Mouse (Mus musculus) thymus, postnatal 10 days (tissue): ENCODE data around the gene Eepd1.

Source experiments
- DNase-seq, 2 experiments: peaks; one replicate each; pipeline ENCODE4 v3.0.0; 2021; ENCODE audit warnings: low spot score in 2 of 2

The Eepd1 gene

DNA sequence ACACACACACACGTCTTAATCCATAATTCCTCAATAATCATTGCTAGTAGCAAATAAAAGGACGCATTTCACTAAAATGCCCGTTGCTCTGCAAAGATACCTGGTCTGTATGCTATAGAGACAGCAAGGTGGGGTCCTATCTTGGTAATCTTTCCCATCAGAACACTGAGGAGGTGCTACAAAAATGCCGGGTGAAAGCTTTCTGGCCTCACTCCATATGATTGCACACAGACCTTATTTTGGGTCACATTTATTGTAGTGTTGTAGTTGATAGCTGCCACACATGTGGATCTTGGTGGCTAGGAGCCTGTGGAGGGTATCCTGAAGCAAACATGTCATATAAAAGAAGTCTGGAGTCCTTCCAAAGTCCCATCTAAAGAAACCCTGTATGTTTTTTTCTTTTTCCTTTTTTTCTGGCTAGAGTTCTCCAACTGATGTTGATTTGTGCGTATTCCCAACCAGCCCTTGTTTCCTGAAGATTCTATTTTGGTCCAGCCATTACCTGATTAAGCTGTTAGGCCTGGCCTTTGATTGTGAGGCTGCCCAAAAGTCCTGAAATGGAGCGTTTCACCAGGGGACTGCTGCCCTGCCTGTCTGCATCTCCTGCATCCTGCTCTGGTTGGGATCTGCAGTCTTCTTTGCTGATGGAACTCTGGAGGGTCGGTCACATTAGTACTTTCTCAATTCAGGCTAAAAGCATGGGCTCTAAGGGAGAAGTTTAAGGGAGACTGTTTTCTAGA is 8.0 kb downstream of the Eepd1 start:
- DNase-seq: no peak

DNA sequence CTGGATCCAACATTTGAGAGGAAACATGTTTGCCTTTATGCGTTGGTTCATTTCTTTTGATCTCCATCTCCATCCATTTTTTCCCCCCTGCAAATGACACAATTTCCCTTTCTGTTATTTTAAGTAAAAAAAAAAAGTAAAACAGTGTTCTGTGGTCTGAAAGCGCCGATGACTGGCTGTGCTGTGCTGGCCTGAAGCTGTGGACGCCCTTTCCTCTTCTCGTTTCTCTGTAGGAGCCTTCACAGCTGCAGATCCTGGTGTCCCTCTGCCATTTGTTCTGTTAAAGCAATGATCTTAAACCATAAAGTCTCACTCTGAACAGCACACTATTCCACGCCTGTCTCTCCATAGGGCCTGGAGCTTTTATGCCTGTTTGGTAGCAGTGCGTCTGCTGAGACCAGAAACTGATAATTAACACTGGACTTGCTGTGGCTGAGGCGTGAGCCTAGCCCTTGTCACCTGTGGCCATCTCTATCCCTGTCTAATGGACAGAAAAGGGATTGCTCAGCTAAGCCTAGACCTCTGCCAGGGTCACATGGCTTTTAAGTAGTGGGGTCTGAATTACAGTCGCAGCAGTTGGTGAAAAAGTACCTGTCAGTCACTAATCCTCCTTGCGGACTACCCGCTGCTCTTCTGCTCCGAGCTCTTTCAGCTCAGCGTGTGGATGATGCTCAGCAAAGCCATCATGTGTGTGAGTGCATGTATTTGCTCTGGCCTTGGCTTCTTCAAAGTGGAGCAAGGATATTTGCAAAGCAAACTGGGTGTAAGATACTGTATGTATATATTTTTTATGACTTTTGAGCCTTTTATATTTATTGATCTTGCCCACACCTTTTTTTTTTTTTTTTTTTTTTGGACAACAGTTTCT is 9.2 kb downstream of the Eepd1 start:
- no peak for DNase-seq

DNA sequence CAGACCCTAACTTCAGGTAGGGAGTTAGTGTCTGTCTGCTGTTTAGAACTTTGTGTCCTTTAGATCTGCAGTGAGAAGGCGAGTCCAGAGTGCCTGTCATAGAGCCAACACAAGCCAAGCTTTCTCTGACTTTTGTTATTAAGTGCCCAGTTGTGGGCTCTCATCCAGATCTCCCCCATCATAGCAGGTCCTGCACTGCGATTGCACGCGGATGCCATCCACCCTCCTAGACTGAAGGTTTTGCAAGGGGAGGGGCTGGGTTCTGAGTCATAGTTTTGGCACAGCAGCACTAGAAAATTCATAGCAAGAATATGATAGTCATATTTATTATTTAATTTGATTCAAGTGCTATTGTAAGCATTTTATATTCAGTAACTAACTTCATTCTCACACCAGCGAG is 12.6 kb downstream of the Eepd1 start:
- DNase-seq: no peak

DNA sequence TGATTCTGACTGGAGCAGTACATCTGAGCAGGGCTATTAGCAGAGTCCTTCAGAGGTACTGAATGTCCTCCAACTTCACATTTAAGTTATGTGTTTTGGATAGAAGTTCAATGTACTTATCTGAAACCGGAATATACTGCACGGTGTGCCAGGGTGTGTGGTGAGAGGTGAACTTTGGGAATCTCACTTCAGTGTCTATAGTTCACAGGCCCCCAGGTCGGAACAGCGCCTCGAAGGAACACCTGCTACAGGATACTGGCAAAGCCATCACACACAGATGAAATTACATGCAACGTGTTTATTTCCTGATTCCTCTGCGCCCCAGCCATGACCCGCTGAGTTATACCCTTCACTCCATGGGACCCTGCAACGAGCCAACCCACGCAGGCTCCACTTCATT is 14.3 kb downstream of the Eepd1 start:
- DNase-seq: no peak

DNA sequence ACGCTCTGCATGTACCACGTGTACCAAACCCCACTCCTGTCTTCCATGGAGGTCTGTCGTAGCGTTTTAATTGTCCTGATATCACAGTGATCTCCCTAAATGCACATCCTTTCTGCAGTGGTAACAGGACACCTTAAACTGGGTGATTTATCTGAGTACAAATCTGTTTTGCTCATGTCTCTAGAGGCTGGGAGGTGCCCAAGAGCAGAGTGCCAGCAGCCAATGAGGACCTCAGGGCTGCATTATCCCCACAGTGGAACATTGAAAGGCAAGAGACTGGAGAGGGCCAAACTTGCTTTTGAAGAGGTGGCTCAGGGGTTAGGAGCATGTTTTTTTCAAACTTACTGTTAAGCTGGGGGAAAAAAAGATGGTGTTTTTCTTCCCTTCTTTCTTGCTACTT is 14.8 kb downstream of the Eepd1 start:
- DNase-seq: no peak

DNA sequence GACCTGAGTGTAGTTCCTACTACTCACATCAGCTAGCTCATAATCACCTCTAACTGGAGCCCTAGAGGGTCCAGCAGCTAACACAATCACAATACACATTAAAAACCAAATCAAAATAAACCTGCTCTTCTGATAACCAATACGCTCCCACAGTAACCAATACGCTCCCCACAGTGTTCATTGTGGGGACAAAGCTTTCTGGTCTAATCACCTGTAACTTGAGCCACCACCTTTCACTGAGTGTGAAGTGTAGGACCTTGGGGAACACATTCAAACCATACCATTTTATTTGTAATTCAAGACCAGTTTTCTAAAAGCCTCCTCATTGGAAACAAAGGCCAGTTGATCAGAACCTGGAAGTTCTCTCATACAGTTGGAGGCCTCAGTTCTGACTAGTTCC is 15.4 kb downstream of the Eepd1 start:
- DNase-seq: no peak

DNA sequence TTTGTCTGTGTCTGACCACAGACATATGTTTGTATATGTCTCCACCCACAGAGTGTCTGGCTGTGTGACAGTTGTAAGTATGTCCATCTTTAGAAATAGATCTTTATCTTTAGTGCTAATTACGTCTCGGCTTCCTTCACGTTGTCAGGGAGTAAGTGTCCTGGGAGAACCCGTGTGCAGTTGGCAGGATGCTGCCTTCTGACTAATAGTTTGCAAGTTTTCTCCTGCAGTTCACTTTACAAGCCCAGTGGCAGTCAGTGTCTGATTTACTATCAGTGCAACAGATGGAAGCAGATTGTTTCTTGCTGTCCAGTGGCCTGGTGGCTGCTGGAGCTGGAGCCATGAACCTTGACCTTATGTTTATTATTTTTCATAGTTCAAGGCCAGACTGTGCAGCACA is 17.4 kb downstream of the Eepd1 start:
- no peak for DNase-seq

DNA sequence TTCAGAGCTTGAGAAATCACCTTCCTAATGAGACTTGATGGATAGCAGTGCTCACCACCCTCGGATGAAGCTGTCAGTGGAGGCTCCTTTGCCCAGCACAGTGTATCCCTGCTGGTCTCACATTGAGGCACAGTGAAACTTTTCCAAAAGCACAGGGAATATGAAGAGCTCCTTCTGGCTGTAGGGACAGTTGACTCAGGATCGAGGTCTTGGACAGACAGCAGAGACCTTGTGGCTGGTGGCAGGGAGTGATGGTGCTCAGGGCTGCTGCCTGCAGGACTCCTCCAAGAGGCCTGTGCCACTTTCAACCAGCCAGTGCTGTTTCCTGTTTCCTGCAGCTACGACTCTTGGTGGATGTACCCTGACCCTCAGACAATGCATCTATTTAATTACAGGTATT is 18.0 kb downstream of the Eepd1 start:
- no peak for DNase-seq

DNA sequence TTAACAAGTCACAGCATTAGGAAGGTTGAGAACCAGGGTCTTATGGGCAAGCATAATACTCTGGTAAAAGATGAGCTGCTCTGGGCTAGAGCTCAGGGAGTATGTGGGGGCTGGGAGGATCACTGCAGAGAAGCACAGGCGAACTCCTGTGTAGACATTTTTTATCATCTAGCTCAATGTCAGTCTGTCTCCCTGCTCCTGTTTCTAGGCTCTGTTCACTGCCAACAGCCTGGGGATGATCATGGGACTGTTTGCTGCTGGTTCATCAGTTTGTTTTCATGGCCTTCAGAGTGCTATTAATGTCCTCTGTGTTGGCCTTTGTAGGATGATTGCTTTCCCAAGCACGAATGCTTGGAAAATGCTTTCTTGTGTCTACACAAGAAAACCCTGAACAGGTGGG is 18.7 kb downstream of the Eepd1 start:
- no peak for DNase-seq

DNA sequence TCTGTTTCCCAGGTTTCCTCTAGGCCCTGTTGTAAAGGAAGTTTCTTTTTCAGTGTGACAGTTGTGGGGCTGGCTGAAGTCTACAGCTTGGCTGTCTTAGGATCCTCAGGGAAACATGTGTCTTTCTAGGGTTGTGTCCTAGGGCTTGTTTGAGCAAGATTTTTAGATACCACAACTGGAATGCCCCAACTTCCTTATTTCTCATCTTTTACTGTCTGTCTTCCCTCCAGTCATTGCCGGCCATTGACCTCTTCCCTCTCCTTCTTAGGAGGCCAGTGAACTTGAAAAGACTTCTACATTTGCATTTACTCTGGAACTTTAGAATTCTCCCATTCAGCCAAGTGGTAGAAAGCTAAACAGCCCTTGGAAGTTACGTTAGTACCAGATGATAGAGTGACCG is 27.5 kb downstream of the Eepd1 start:
- no peak for DNase-seq

DNA sequence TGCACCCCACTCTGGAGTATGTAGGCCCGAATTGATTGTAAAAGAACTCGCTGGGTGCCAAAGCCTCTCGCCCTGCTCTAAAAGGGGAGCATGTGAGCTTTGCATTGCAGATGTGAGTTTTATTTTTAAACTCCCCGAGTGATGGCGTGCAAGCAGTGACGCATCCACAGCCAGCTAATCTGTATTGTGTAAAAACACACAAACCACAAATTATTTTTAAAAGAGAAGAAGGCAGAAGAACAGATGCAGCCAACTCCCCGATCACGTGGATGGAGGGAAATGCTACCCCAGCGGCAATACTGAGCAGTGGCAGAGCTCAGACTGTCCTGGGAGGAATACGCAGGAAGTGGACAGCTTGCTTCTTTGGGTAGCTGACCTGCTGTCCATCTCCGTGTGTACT is 29.2 kb downstream of the Eepd1 start:
- DNase-seq: no peak

DNA sequence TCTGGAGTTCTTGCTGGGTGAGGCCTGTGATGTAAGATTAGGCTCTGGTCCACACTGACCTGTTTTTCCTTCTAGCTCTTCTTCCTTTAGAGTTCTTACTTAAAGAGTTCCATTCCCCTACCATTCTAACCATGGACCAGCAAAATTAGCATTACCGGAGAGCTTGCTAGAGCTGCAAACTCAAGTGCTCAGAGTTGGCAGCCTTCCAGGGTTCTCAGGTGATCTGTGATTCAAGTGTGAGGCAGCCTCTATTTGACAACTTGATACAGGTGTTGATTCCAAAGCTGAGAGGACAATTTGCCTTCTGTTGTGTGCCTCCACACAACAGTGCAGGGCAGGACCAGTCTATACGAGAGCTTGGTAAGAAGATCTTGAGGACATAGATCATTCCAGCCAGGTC is 31.7 kb downstream of the Eepd1 start:
- no peak for DNase-seq

DNA sequence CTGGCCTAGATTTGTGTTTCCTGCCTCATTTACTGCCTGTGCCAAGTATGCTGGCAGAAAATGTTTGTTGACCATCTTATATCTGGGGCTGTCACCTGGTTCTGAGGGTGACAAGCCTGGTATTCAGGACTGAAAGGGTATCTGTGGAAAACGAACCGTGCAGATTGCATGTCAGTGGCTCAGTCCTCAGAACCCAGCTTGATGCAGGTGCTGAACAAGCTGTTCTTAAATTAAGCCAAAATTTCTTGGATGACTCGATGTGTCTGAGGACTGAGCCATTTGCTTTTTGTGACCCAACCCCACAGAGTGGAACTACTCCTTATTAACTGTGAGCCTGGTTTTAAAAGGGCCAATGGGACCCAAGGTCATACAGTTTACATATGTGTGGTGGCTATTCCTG is 32.2 kb downstream of the Eepd1 start:
- no peak for DNase-seq

DNA sequence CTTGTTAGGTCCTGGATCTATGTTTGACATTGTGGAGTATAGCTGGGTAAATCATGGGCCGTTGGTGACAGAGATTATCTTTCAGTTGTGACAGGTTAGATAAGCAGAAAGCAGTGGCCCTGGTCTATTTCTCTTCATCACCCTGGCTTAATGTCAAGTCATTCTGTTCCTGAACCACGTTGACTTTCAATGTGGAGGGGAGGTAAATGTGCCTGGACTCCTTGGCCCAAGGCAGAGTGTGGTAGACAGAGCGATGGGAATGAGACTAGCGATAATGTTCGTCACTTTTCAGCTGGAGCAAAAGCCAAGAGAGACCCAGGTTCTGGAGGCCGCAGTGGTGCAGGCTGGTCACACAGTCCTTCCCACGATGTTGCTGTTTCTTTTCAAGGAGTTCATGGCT is 35.3 kb downstream of the Eepd1 start:
- no peak for DNase-seq

DNA sequence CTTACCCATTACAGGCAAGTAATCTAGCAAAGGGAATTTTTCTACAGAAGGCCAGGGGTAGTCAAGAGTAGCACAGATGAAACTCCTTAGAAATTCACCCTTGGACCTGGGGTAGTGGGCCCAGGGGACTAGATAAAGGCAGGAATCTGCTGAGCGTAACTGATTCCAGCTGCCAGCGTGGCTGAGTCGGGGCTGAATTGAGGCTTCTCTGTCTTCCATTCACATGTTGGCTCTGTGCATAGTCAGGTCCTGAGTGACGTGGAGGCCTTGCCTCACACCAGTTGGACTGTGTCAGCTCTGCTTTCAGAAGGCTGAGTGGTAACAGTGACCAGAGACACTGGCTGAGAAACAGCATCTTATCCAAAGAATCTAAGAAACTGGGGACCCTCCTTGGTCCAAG is 36.6 kb downstream of the Eepd1 start:
- no peak for DNase-seq

DNA sequence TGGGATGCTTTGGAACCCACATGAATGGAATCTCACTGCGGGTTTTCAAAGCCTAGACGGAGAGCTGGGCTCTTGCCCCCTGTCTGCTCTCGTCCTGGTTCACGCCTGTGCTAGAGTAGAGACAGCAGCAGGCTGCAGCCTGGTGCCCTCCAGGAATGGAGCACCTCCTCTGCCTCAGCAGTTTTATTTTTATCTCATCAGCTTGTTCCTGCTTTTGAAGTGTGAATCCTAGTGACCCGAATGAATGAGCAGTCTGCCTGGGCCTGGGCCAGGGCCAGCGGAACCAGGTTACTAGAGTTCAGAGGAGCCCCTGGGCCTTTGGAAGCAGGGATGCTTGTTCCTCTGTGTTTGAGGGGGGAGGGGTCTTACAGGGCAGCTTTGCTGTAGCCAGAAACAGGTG is 37.8 kb downstream of the Eepd1 start:
- DNase-seq: no peak

DNA sequence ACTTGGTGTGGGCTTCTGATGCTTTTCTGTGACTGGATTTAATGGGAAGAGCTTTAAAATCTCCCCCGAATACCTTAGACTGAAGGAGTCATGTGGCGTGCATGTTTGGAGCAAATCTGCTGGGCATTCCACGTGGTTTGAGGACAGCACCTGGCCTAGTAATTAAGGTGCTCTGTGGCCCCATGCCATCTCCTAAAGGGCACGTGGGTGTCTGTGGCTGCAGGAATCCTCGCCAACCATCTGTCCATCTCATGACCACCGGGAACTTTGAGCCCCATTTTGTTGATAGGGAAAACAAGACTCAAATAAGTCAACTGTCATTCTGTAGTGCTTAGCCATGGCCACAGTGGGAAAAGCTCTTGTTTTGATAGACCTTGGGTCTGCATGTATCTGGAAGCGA is 39.5 kb downstream of the Eepd1 start:
- DNase-seq: no peak

DNA sequence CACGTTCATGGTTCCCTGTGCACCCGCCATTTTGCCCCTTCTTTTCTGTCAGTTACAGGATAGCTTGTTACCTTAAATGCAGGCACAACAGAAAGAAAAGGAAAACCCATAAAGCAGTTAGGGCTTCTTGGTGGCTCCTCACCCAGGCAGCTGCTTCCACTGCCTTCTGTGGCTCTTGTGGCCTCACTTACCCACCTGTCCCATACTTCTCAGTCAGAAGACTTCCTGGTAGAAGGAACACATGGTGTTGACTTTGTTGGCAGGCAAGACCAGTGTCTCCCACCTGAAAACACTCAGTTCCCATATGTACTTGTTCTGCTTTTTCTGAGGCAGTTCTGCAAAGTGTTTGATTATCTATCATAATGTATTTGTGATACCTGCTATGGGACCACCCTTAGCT is 40.5 kb downstream of the Eepd1 start:
- DNase-seq: no peak

DNA sequence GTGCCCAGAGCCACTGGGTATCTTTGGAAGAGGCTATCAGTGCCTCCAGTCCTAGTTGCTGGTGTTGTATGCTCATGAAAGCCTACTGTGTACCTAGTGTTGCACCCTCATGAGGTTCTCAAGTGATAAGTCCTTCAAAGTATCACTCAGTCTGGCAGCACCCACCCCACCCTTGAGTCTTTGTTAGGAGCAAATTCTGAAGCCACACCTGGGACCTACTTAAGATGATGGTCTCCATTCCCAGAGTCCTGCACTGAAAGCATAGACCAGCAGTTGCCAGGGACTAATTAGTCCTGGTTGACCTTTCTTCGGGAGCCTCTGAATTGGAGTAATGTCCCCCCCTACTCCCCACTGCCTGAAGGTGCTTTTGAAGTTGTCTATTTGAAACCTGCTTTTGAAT is 45.2 kb downstream of the Eepd1 start:
- no peak for DNase-seq

DNA sequence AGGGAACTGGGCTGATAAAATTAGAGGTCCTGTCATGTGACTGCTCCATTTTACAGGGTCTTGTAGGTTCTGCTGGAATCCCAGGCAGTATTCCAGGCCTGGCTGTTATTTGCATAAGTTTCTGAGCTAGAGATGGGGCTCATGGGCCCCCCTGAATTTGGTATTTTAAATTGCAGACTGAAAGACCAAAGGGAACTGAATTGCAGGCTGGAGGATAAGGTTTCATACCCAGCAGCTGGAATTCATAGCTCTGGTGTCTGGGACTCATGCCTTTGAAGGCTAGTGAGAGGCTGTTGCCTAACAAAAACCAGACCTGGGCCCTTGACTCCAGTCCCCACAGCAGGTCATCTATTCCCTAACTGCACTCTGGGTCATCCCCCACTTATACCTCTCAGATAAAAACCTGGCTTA is 45.6 kb downstream of the Eepd1 start:
- DNase-seq: no peak

DNA sequence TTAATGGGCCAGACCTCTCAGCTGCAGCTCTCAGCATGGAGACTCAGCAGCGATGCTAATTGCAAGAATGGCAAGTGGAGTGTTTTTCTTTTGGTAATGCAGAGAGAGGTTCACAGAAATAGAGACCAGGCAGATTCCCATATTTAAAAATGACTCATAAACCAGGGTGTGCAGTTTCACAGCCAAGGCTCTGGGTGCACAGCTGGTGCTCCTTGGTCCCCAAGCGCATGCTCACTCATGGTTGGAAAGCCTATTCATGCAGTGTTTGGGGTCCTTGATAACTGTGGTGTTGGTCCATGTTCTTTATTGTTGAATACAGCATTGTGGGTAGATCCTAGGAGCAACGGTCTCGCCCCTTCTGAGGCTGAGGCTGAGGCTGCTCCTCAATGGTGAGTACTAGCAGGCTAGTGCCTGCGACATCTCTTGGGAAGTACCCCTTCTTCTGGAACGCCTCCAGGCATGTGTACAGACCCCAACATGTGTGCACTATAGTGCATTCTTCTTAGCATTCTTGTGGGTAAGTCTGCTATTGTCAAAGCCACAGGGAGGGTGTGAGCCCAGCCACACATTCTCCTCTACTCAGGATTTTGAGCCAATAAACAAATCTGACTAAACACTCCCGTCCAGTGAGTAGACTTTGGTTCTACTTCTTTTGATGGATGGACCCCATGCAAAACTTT is 46.2 kb downstream of the Eepd1 start:
- DNase-seq: no peak

DNA sequence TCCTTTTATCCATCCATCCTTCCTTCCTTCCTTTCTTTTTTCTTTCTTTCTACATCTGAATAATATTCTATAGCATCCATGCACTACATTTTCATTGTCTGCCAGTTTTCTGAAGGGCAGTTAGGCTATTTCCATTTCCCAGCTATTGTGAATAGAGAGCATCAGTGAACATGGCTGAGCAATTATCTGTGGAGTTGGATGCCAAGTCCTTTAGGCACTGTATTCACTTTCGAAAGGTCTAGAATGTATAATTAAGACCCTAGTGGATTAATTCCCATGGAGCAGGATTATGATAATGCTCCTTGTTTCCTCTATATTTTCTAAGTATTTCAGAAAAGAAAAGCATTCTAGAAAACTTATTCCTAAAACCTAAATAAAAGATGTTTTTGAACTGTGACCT is 50.3 kb downstream of the Eepd1 start:
- no peak for DNase-seq

DNA sequence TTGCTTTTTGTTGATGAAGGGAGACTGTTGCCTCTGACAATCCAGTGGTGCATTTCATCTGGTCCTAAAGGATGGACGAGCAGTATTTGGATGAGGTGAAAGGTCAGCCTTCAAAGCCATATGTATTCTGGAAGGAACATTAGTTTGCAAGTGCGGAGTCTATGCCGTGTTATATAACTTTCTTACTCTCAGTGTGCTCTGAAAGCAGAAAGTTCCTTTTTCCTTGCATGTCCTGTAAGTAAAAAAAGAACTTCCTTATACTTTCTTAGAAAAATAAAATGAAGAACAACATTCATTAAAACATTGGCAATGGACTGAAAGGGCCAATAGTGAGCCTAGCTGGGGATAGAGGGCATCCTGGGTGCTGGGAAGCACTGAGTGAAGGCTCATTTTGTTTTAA is 50.8 kb downstream of the Eepd1 start:
- DNase-seq: no peak
